Mouse (Mus musculus) liver, adult 2 months (tissue): Measurements from ENCODE around the gene Ick. TPM values are rescaled to one million over a fixed set of nuclear protein-coding genes. Genes with fewer than 3 reads are reported as not detected.
"Not testable (repeated sequence)": the region's sequence is repeated elsewhere in the genome, so short reads cannot be mapped to it uniquely, and the experiment has no call there.

ENCODE experiments used
- DNase-seq: peaks from one replicate; pipeline ENCODE4 v3.0.0-alpha.2; 2011; ENCODE audit warnings: low read depth, low spot score; ENCODE audit errors: extremely low read depth
- H3K27ac ChIP-seq: fragments of 200-500 bp; replicated peaks from 2 replicates; pipeline ENCODE4 v1.5.1; 2012; ENCODE audit warnings: low read depth, mild to moderate bottlenecking, control low read depth, inconsistent platforms, low read length; ENCODE audit not compliant: insufficient read depth
- H3K27me3 ChIP-seq: fragments of 200-500 bp; 2 replicates; pipeline ENCODE4 v1.6.1; 2012; ENCODE audit warnings: mild to moderate bottlenecking, moderate library complexity, low read length, inconsistent platforms; ENCODE audit not compliant: control insufficient read depth, insufficient read depth
- H3K36me3 ChIP-seq: fragments of 200-500 bp; 2 replicates; pipeline ENCODE4 v1.6.1; 2012; ENCODE audit warnings: low read length, inconsistent platforms; ENCODE audit not compliant: control insufficient read depth, insufficient read depth
- H3K4me1 ChIP-seq: fragments of 200-500 bp; 2 replicates; pipeline ENCODE4 v1.6.1; 2011; ENCODE audit warnings: low read length; ENCODE audit not compliant: control insufficient read depth, insufficient read depth
- H3K4me3 ChIP-seq: fragments of 200-500 bp; 2 replicates; pipeline ENCODE4 v1.5.1; 2011; ENCODE audit warnings: low read depth, mild to moderate bottlenecking, control low read depth, low read length, moderate library complexity; ENCODE audit not compliant: insufficient read depth
- H3K79me2 ChIP-seq: fragments of 200-500 bp; 2 replicates; pipeline ENCODE4 v1.6.1; 2012; ENCODE audit warnings: inconsistent platforms, mild to moderate bottlenecking, low read length, moderate library complexity; ENCODE audit not compliant: control insufficient read depth, insufficient read depth
- H3K9ac ChIP-seq: fragments of 200-500 bp; 2 replicates; pipeline ENCODE4 v1.6.1; 2012; ENCODE audit warnings: low read depth, mild to moderate bottlenecking, control low read depth, inconsistent platforms, low read length
- CTCF ChIP-seq: fragments of 200-500 bp; IDR thresholded peaks from 2 replicates; pipeline ENCODE4 v1.5.1; 2011; ENCODE audit warnings: low read depth, low read length, control low read depth
- POLR2A ChIP-seq: fragments of 200-500 bp; IDR thresholded peaks from 2 replicates; pipeline ENCODE4 v1.6.1; 2011; ENCODE audit warnings: low read length, control low read depth; ENCODE audit not compliant: insufficient read depth; ENCODE audit errors: extremely low read depth
- WGBS: fragments of 180-500 bp; shearing (Covaris S2); methylation state at CpG from one replicate; pipeline ENCODE4 v1.1.7; 2018; 5-methylcytosine and 5-hydroxymethylcytosine counted together
- polyA plus RNA-seq: library from polyadenylated mRNA; depleted of rRNA; stranded (reverse); fragments of >200 nt; gene quantifications from 2 replicates; pipeline ENCODE4 v1.2.3, GENCODE M21; 2012
- total RNA-seq: library from RNA; depleted of rRNA; stranded (reverse); fragments of >200 nt; gene quantifications from 2 replicates; pipeline ENCODE4 v1.2.3, GENCODE M21; 2014

Gene Ick
- total and polyA plus RNA-seq, 2 experiments, result 7.3 to 10.2 TPM

DNA sequence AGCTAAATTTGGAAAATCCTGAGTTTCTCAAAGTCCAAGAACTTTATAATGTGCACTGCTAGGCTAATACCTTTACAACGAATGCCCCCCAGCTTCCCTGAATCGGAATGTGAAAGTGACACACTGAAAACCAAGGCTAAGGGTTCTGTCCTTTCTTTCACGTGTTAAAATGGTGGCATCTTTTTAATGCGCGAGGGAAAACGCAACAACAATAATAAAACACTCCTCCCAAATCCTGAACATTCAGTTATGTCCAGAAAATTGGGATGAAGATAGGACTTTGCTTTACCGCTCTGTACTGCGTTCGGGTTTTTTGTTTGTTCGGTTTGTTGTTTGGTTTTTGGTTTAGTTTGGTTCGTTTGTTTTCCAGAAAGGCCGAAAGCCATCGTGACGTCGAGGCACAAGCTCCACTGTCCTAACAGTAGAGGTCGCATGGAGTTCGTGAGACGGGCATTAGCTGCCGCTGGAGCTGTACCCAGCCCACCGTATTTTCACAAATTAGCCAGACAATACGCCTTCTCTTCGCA is 67.3 kb downstream of the Ick start:
- Histone ChIP-seq H3K4me1 (no peaks in the 10 kb centered on the region; the same call in 1 of the 2 replicates), H3K36me3 (no peaks in the 10 kb centered on the region), H3K27me3 (no peaks in the 10 kb centered on the region), H3K79me2 (no peaks in the 10 kb centered on the region), H3K27ac (peak overlapping the region; percentile 88), H3K4me3 (peak overlapping the region; percentile 89), H3K9ac (peak overlapping the region; percentile 86)
- TF ChIP-seq POLR2A (no peak), CTCF (peak; percentile 87)
- under 1% methylated on average over 22 of the region's 22 CpGs for WGBS
- peak; percentile 83 for DNase-seq

GRCm38 (mm10) chr9:78176831-78177230 is 67.8 kb downstream of the Ick start:
- WGBS, result 6% methylated on average over 7 of the region's 7 CpGs
- no peaks in the 10 kb centered on the region; the same call in 1 of the 2 replicates for H3K4me1 ChIP-seq
- no peaks in the 10 kb centered on the region for H3K36me3 ChIP-seq
- H3K27ac ChIP-seq, result peak overlapping the region; percentile 88; the same call in 1 of the 2 replicates
- DNase-seq, result peak; percentile 73
- no peak overlapping the region; the same call in 1 of the 2 replicates for H3K9ac ChIP-seq
- TF ChIP-seq POLR2A (no peak), CTCF (no peak)
- no peaks in the 10 kb centered on the region for H3K27me3 ChIP-seq
- H3K79me2 ChIP-seq, result no peaks in the 10 kb centered on the region
- peak overlapping the region; percentile 4 for H3K4me3 ChIP-seq

- no peaks in the 10 kb centered on the region for H3K79me2 ChIP-seq
- H3K4me3 ChIP-seq, result no peak overlapping the region
- no peaks in the 10 kb centered on the region; the same call in 1 of the 2 replicates for H3K4me1 ChIP-seq
- TF ChIP-seq CTCF (no peak), POLR2A (no peak)
- no peak for DNase-seq
- no peak overlapping the region for H3K27ac ChIP-seq
- WGBS, result 88% methylated on average over 5 of the region's 5 CpGs
- H3K9ac ChIP-seq, result no peak overlapping the region
- no peaks in the 10 kb centered on the region for H3K36me3 ChIP-seq
- no peaks in the 10 kb centered on the region for H3K27me3 ChIP-seq
Measured at GRCm38 (mm10) chr9:78178197-78178596, 69.2 kb downstream of the Ick start.

DNA sequence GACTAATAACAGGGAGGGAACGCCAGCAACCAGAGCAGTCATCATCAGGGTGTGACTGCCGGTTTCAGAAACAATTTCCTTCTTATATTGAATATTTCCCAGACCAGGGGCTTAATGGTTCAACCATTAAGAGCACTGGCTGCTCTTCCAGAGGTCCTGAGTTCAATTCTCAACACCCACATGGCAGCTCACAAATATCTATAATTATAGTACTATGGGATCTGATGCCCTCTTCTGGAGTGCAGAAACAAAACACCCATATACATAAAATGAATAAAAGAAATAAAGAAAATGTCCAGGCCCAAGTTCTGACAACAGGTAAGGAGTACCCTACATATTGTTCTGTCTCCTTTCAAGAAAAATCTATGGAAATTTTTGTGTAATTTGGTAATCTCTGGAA is 70.1 kb downstream of the Ick start:
- Histone ChIP-seq H3K36me3 (no peaks in the 10 kb centered on the region), H3K4me1 (no peaks in the 10 kb centered on the region; the same call in 1 of the 2 replicates), H3K79me2 (no peaks in the 10 kb centered on the region), H3K27me3 (no peaks in the 10 kb centered on the region), H3K4me3 (no peak overlapping the region), H3K9ac (no peak overlapping the region), H3K27ac (no peak overlapping the region)
- WGBS, result 76% methylated on average over 2 of the region's 2 CpGs
- TF ChIP-seq CTCF, result no peak
- TF ChIP-seq POLR2A, result no peak
- no peak for DNase-seq

- H3K4me3 ChIP-seq, H3K36me3 ChIP-seq, H3K9ac ChIP-seq, H3K27ac ChIP-seq, H3K4me1 ChIP-seq, H3K79me2 ChIP-seq, DNase-seq, H3K27me3 ChIP-seq: not testable (repeated sequence)
- WGBS, result 95% methylated on average over 4 of the region's 7 CpGs
Measured at GRCm38 (mm10) chr9:78182474-78182873, 73.5 kb downstream of the Ick start, which contains the start of gene Gsta4. Gsta4 (plus strand) TSS chr9:78182774.

GRCm38 (mm10) chr9:78185686-78186085 is 76.7 kb downstream of the Ick start:
- 83% methylated on average over 9 of the region's 9 CpGs for WGBS
- no peaks in the 10 kb centered on the region for H3K79me2 ChIP-seq
- DNase-seq, result no peak
- H3K27me3 ChIP-seq, result no peaks in the 10 kb centered on the region
- no peak overlapping the region for H3K4me3 ChIP-seq
- TF ChIP-seq CTCF (no peak), POLR2A (no peak)
- no peaks in the 10 kb centered on the region for H3K36me3 ChIP-seq
- no peak overlapping the region for H3K27ac ChIP-seq
- H3K4me1 ChIP-seq, result no peaks in the 10 kb centered on the region
- no peak overlapping the region for H3K9ac ChIP-seq
